In the genomic region with DNA sequence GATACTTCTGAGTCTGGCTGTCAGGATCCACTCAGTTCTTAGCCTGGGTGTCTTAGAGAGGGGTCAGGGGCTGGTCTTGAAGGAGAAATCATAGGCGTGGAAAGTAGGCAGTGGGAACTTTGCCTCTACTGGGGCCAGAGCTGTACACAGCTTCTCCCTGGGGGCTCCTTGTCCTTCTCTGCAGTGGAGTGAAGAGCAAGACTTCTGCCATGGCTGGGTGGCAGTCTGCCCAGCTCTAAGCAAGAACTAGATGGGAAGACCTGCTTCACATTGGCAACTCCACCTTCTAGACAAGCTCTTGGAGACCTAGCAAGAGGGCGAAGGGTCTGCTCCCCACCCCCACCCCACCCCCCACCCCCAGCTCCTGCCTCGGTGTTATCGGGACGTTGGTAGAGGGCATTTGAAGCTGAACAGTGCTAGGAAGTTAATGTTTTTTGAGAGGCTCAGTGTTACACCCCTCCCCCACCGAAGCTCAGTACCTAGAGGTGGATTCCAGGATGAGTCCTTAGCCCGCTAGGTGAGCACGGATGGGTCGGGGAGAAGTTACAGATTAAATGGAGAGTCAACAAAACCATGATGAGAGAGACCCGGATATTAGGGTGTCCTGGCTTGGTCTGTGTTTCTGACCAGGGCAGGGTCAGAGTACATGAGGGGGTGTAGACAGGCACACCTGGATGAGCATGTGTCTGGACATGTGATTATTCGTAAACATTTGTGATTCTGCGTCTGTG, we compare ENCODE assay signal across 13 mouse cellular contexts. TPM values are rescaled to one million over a fixed set of nuclear protein-coding genes. Genes with fewer than 3 reads are reported as not detected.
A peak's percentile ranks its signal among the peaks of the same experiment; 100 is the strongest.
DNase-seq lines count a peak whose midpoint lies in the region; ATAC-seq lines count a peak whose summit lies in the region.
"Had no signal": no experiment of that assay in that cellular context is flagged by ENCODE, and none has a peak within 500 bp of the region (broad histone marks: within the 10 kb centered on the region; RNA-seq: fewer than 3 reads in every experiment).

No protein-coding gene starts in this region.

- peaks cover 71% of the 10 kb centered on the region for H3K4me1 ChIP-seq in heart, embryonic 15.5 days (replicated peaks)
- peaks cover 3% of the 10 kb centered on the region for H3K4me1 ChIP-seq in liver, embryonic 16.5 days (ENCODE audit: control insufficient read depth, low read depth, low read length)
- H3K4me1 ChIP-seq in forebrain, embryonic 16.5 days (replicated peaks; ENCODE audit: control insufficient read depth, insufficient read depth, low read length) = peaks cover 22% of the 10 kb centered on the region
- peaks cover 57% of the 10 kb centered on the region for H3K4me1 ChIP-seq in hindbrain, embryonic 13.5 days (replicated peaks)

- H3K9me3 ChIP-seq in heart, embryonic 15.5 days (replicated peaks) = no peaks in the 10 kb centered on the region
- no peaks in the 10 kb centered on the region for H3K9me3 ChIP-seq in liver, embryonic 16.5 days (replicated peaks; ENCODE audit: control insufficient read depth, low read length)
- no peaks in the 10 kb centered on the region for H3K9me3 ChIP-seq in forebrain, embryonic 16.5 days (ENCODE audit: control insufficient read depth, low read length)
- H3K9me3 ChIP-seq in hindbrain, embryonic 13.5 days = no peaks in the 10 kb centered on the region

- ATAC-seq in heart, embryonic 15.5 days (replicated peaks; ENCODE audit: insufficient number of reproducible peaks, insufficient read depth, low FRiP score, low read depth) = no peak
- ATAC-seq in liver, embryonic 16.5 days (ENCODE audit: low read depth) = peak; percentile 81
- no peak for ATAC-seq in forebrain, embryonic 16.5 days
- ATAC-seq in hindbrain, embryonic 13.5 days (ENCODE audit: low FRiP score) = no peak
- ATAC-seq: Patski had no signal

- H3K27me3 ChIP-seq in heart, embryonic 15.5 days = no peaks in the 10 kb centered on the region
- peaks cover 28% of the 10 kb centered on the region for H3K27me3 ChIP-seq in liver, embryonic 16.5 days (ENCODE audit: control insufficient read depth, insufficient read depth, low read depth, low read length)
- H3K27me3 ChIP-seq in forebrain, embryonic 16.5 days (replicated peaks; ENCODE audit: control insufficient read depth, insufficient read depth, low read length) = no peaks in the 10 kb centered on the region
- no peaks in the 10 kb centered on the region for H3K27me3 ChIP-seq in hindbrain, embryonic 13.5 days

- peak; percentile 94 for DNase-seq in heart, adult 11 months
- DNase-seq in heart, adult 8-10 months (ENCODE audit: low spot score) = no peak
- peak; percentile 86 for DNase-seq in kidney, postnatal 14 days
- DNase-seq in gastrocnemius, adult 8-10 months (ENCODE audit: low spot score in 2 of 2) = no peak
- DNase-seq: B cell, adult 2 months; gastrocnemius, postnatal 14 days; layer of hippocampus, adult 9-11 months had no signal

- 63% methylated on average over 12 of the region's 12 CpGs for WGBS in heart, embryonic 15.5 days
- 55% methylated on average over 12 of the region's 12 CpGs for WGBS in liver, embryonic 16.5 days (ENCODE audit: insufficient replicate concordance)
- WGBS in forebrain, embryonic 16.5 days = 92% methylated on average over 12 of the region's 12 CpGs
- 90% methylated on average over 12 of the region's 12 CpGs for WGBS in hindbrain, embryonic 13.5 days

- H3K36me3 ChIP-seq in heart, embryonic 15.5 days = peaks cover 21% of the 10 kb centered on the region
- H3K36me3 ChIP-seq in liver, embryonic 16.5 days (ENCODE audit: control insufficient read depth, insufficient read depth) = peaks cover 6% of the 10 kb centered on the region; the same call in 1 of the 2 replicates
- H3K36me3 ChIP-seq in forebrain, embryonic 16.5 days (ENCODE audit: control insufficient read depth, insufficient read depth) = no peaks in the 10 kb centered on the region
- peaks cover 12% of the 10 kb centered on the region for H3K36me3 ChIP-seq in hindbrain, embryonic 13.5 days

- H3K9ac ChIP-seq in heart, embryonic 15.5 days = no peak overlapping the region
- H3K9ac ChIP-seq in liver, embryonic 16.5 days (ENCODE audit: low read depth, low read length) = no peak overlapping the region
- H3K9ac ChIP-seq in forebrain, embryonic 16.5 days (replicated peaks; ENCODE audit: low read depth, low read length) = no peak overlapping the region
- H3K9ac ChIP-seq in hindbrain, embryonic 13.5 days = no peak overlapping the region

- H3K27ac ChIP-seq in heart, embryonic 15.5 days = peak overlapping the region; percentile 86
- H3K27ac ChIP-seq in liver, embryonic 16.5 days (ENCODE audit: low read length) = peak overlapping the region; percentile 78
- H3K27ac ChIP-seq in forebrain, embryonic 16.5 days (ENCODE audit: low read length) = no peak overlapping the region
- no peak overlapping the region for H3K27ac ChIP-seq in hindbrain, embryonic 13.5 days

- no peak overlapping the region for H3K4me3 ChIP-seq in heart, embryonic 15.5 days
- H3K4me3 ChIP-seq in liver, embryonic 16.5 days (ENCODE audit: low read depth, low read length) = no peak overlapping the region
- no peak overlapping the region for H3K4me3 ChIP-seq in forebrain, embryonic 16.5 days (replicated peaks; ENCODE audit: low read length)
- no peak overlapping the region for H3K4me3 ChIP-seq in hindbrain, embryonic 13.5 days

- peak overlapping the region; percentile 44 for H3K4me2 ChIP-seq in heart, embryonic 15.5 days
- H3K4me2 ChIP-seq in liver, embryonic 16.5 days (ENCODE audit: low read depth, low read length) = peak overlapping the region; percentile 5; the same call in 1 of the 2 replicates
- no peak overlapping the region for H3K4me2 ChIP-seq in forebrain, embryonic 16.5 days (ENCODE audit: low read length)
- H3K4me2 ChIP-seq in hindbrain, embryonic 13.5 days = no peak overlapping the region
- H3K4me2 ChIP-seq: midbrain, embryonic 11.5 days had no signal

RNA-seq across cellular contexts. Expression of gene Igfbp4, which starts 4.3 kb away (rescaled TPM):
- total RNA-seq in heart, adult 8-10 months (2022) = 10 to 100 TPM; 79.9 to 86.6 (median 84.1) TPM
- 344 and 469 TPM in 2 replicates for polyA plus RNA-seq in heart, embryonic 15.5 days (2015; fragmentation: Nextera tagmentation; extraction: Ambion mirVana)
- 277 and 302 TPM in 2 replicates for polyA plus RNA-seq in liver, embryonic 16.5 days (2015; fragmentation: Nextera tagmentation; extraction: Ambion mirVana)
- 147 and 167 TPM in 2 replicates for polyA plus RNA-seq in forebrain, embryonic 16.5 days (2015; fragmentation: Nextera tagmentation; extraction: Ambion mirVana)
- polyA plus RNA-seq in hindbrain, embryonic 13.5 days (2015; fragmentation: Nextera tagmentation; extraction: Ambion mirVana) = 194 and 196 TPM in 2 replicates
- total RNA-seq in gastrocnemius, adult 8-10 months (2022) = 10 to 100 TPM; 23.4 to 50.7 (median 34.4) TPM

RNA-seq across cellular contexts. Expression of gene Top2a, which starts 21.3 kb away (rescaled TPM):
- 1 to 10 TPM in 2 of 4 experiments, under 1 TPM in 2; 0.41 to 3.2 (median 0.94) TPM for total RNA-seq in heart, adult 8-10 months (2022)
- polyA plus RNA-seq in heart, embryonic 15.5 days (2015; fragmentation: Nextera tagmentation; extraction: Ambion mirVana) = 149 and 159 TPM in 2 replicates
- 189 and 201 TPM in 2 replicates for polyA plus RNA-seq in liver, embryonic 16.5 days (2015; fragmentation: Nextera tagmentation; extraction: Ambion mirVana)
- polyA plus RNA-seq in forebrain, embryonic 16.5 days (2015; fragmentation: Nextera tagmentation; extraction: Ambion mirVana) = 97.6 and 121 TPM in 2 replicates
- polyA plus RNA-seq in hindbrain, embryonic 13.5 days (2015; fragmentation: Nextera tagmentation; extraction: Ambion mirVana) = 55.7 and 62.2 TPM in 2 replicates
- under 1 TPM in 3 of 4 experiments, not detected in 1; 0.25 to 0.60 (median 0.29) TPM for total RNA-seq in gastrocnemius, adult 8-10 months (2022)

RNA-seq across cellular contexts. Expression of gene Tns4, which starts 43.8 kb away (rescaled TPM):
- under 1 TPM; 0.06 to 0.43 (median 0.16) TPM for total RNA-seq in heart, adult 8-10 months (2022)
- polyA plus RNA-seq in heart, embryonic 15.5 days (2015; fragmentation: Nextera tagmentation; extraction: Ambion mirVana) = 0.08 and 0.27 TPM in 2 replicates
- polyA plus RNA-seq in liver, embryonic 16.5 days (2015; fragmentation: Nextera tagmentation; extraction: Ambion mirVana) = 0.19 and 0.21 TPM in 2 replicates
- polyA plus RNA-seq in forebrain, embryonic 16.5 days (2015; fragmentation: Nextera tagmentation; extraction: Ambion mirVana) = not detected in 2 replicates
- polyA plus RNA-seq in hindbrain, embryonic 13.5 days (2015; fragmentation: Nextera tagmentation; extraction: Ambion mirVana) = 0.17 and 0.19 TPM in 2 replicates
- not detected for total RNA-seq in gastrocnemius, adult 8-10 months (2022)
- polyA plus RNA-seq: Patski had no signal

Comparison
In these comparisons a context has a peak if more than half of its experiments do, and no peak if none do; other contexts are left out.
1. DNase-seq: peak in heart, adult 11 months (single experiment) and kidney, postnatal 14 days (single experiment); none in heart, adult 8-10 months (single experiment) and gastrocnemius, adult 8-10 months (0 of 2).
2. H3K27ac ChIP-seq: peak in heart, embryonic 15.5 days (single experiment) and liver, embryonic 16.5 days (single experiment); none in forebrain, embryonic 16.5 days (single experiment) and hindbrain, embryonic 13.5 days (single experiment).
3. H3K4me2 ChIP-seq: peak in heart, embryonic 15.5 days (single experiment) and liver, embryonic 16.5 days (single experiment); none in forebrain, embryonic 16.5 days (single experiment) and hindbrain, embryonic 13.5 days (single experiment).